Mouse (Mus musculus): ENCODE measurements around the gene Synpo2l.
A peak's percentile ranks its signal among the peaks of the same experiment; 100 is the strongest.

The Synpo2l gene

GRCm38 (mm10) chr14:20681742-20682141, 13.6 kb upstream of the Synpo2l start:
- DNase-seq (ENCODE audit: low spot score), result no peak

GRCm38 (mm10) chr14:20677906-20678305, 9.8 kb upstream of the Synpo2l start:
- DNase-seq (ENCODE audit: low spot score), result no peak

- peak; percentile 94 for DNase-seq (ENCODE audit: low spot score)
These were observed 6.1 kb upstream of the Synpo2l start, which contains the start of gene Sec24c for GRCm38 (mm10) chr14:20674064-20674833. TSS of gene Sec24c (plus strand) at chr14:20674308.

GRCm38 (mm10) chr14:20673735-20674063, 5.5 kb upstream of the Synpo2l start:
- no peak for DNase-seq (ENCODE audit: low spot score)

GRCm38 (mm10) chr14:20672990-20673389, 4.8 kb upstream of the Synpo2l start:
- DNase-seq (ENCODE audit: low spot score), result no peak

- DNase-seq (ENCODE audit: low spot score), result no peak
These were observed 685 bp downstream of the Synpo2l start for GRCm38 (mm10) chr14:20667469-20667868.

GRCm38 (mm10) chr14:20664436-20664835, 3.7 kb downstream of the Synpo2l start:
- no peak for DNase-seq (ENCODE audit: low spot score)

GRCm38 (mm10) chr14:20663601-20664000, 4.6 kb downstream of the Synpo2l start:
- no peak for DNase-seq (ENCODE audit: low spot score)

GRCm38 (mm10) chr14:20662740-20663139, 5.4 kb downstream of the Synpo2l start:
- DNase-seq (ENCODE audit: low spot score), result no peak

- DNase-seq (ENCODE audit: low spot score), result peak; percentile 29
These were observed 6.4 kb downstream of the Synpo2l start for GRCm38 (mm10) chr14:20661661-20662331.

- DNase-seq (ENCODE audit: low spot score), result peak; percentile 97
These were observed 7.1 kb downstream of the Synpo2l start for GRCm38 (mm10) chr14:20660827-20661660.

- no peak for DNase-seq (ENCODE audit: low spot score)
These were observed 8.5 kb downstream of the Synpo2l start for GRCm38 (mm10) chr14:20659687-20660086.

- DNase-seq (ENCODE audit: low spot score), result no peak
These were observed 9.3 kb downstream of the Synpo2l start for GRCm38 (mm10) chr14:20658902-20659301.

GRCm38 (mm10) chr14:20658326-20658725, 9.8 kb downstream of the Synpo2l start:
- DNase-seq (ENCODE audit: low spot score), result peak; percentile 66

- DNase-seq (ENCODE audit: low spot score), result no peak
These were observed 11.8 kb downstream of the Synpo2l start, which contains the start of gene Myoz1 for GRCm38 (mm10) chr14:20656361-20656760. TSS of gene Myoz1 (minus strand) at chr14:20656540.

- no peak for DNase-seq (ENCODE audit: low spot score)
These were observed 12.4 kb downstream of the Synpo2l start for GRCm38 (mm10) chr14:20655731-20656130.

- DNase-seq (ENCODE audit: low spot score), result no peak
These were observed 13.3 kb downstream of the Synpo2l start for GRCm38 (mm10) chr14:20654690-20655421.

GRCm38 (mm10) chr14:20651722-20652256, 16.4 kb downstream of the Synpo2l start:
- no peak for DNase-seq (ENCODE audit: low spot score)

- no peak for DNase-seq (ENCODE audit: low spot score)
These were observed 17.2 kb downstream of the Synpo2l start for GRCm38 (mm10) chr14:20651000-20651399.

GRCm38 (mm10) chr14:20646381-20646780, 21.8 kb downstream of the Synpo2l start:
- no peak for DNase-seq (ENCODE audit: low spot score)

GRCm38 (mm10) chr14:20645547-20645946, 22.6 kb downstream of the Synpo2l start:
- no peak for DNase-seq (ENCODE audit: low spot score)

Measured in layer of hippocampus, adult 11-12 months (tissue).